Mouse (Mus musculus) ES-E14 (cell line): Measurements from ENCODE around the gene Hscb.

ENCODE experiments used
- HCFC1 ChIP-seq: IDR thresholded peaks from 2 replicates; pipeline ENCODE4 v1.6.1; 2012; ENCODE audit warnings: low read length, inconsistent platforms, borderline replicate concordance; ENCODE audit not compliant: insufficient read depth
- MAFK ChIP-seq: IDR thresholded peaks from 2 replicates; pipeline ENCODE4 v1.6.1; 2014; ENCODE audit warnings: mild to moderate bottlenecking, low read depth, low read length, inconsistent platforms; ENCODE audit not compliant: insufficient read depth
- ZC3H11A ChIP-seq: IDR thresholded peaks from 2 replicates; pipeline ENCODE4 v1.6.1; 2012; ENCODE audit warnings: low read depth, mild to moderate bottlenecking, inconsistent platforms, low read length, borderline replicate concordance

GRCm38 (mm10) chr5:110852990-110853389 is 13.4 kb upstream of the Hscb start:
- TF ChIP-seq HCFC1 (no peak), MAFK (no peak), ZC3H11A (no peak)
